Mouse (Mus musculus) bone marrow, adult 2 months (tissue): ENCODE measurements at regions not wholly inside any gene's neighbourhood (a gene's known extent, or its start where the extent isn't known, plus 50 kb on each side); places are given as distances from the start of the nearest gene placed in this dataset.

Experiments
- CTCF ChIP-seq: fragments of 200-500 bp; IDR thresholded peaks from 2 replicates; pipeline ENCODE4 v1.5.1; 2011; ENCODE audit warnings: low read length, control low read depth; ENCODE audit not compliant: control insufficient read depth, insufficient read depth
- POLR2A ChIP-seq: fragments of 200-500 bp; IDR thresholded peaks from 2 replicates; pipeline ENCODE4 v1.6.1; 2011; ENCODE audit warnings: low read depth, mild to moderate bottlenecking, control low read depth, low read length, borderline replicate concordance; ENCODE audit not compliant: control insufficient read depth

DNA sequence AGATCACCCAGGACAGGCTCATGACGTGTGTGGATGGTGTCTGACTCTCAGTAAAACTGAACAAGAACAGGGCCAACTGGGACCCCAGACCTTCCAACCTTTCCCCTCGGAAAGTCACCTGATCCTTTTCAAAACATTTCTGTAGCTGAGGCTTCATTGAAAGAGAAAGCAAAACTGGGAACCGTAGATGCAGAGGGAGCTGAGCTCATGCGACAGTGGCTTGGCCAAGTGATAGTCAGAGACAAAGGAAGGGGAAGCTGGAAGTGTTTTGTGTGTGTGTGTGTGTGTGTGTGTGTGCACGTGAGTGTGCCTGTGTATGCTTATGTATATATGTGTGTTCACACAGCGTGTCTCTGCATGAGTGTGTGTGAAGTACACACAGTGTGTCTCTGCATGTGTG lies 56.7 kb downstream of the Cryba4 start:
- no peak for TF ChIP-seq POLR2A
- no peak for TF ChIP-seq CTCF
